Mouse (Mus musculus): ENCODE results near the gene Nus1. TPM values are rescaled to one million over a fixed set of nuclear protein-coding genes. Genes with fewer than 3 reads are reported as not detected.

Nus1 gene
- total and polyA plus RNA-seq, 2 experiments from 2014 or later = 7.2 to 11.6 TPM

GRCm38 (mm10) chr10:52416458-52416857 is 889 bp upstream of the Nus1 start:
- Histone ChIP-seq H3K4me2 (ENCODE audit: low read depth, low read length) (peak overlapping the region; percentile 60), H3K4me3 (ENCODE audit: low read depth, low read length) (peak overlapping the region; percentile 95), H3K9me3 (replicated peaks; ENCODE audit: control insufficient read depth, low read length) (no peaks in the 10 kb centered on the region), H3K4me1 (ENCODE audit: control insufficient read depth, insufficient read depth) (peaks cover 27% of the 10 kb centered on the region), H3K36me3 (replicated peaks; ENCODE audit: control insufficient read depth, insufficient read depth, low read length) (no peaks in the 10 kb centered on the region), H3K27ac (ENCODE audit: low read depth) (peak overlapping the region; percentile 62), H3K9ac (replicated peaks; ENCODE audit: low read depth, low read length) (peak overlapping the region; percentile 32; the same call in 1 of the 2 replicates), H3K27me3 (ENCODE audit: control insufficient read depth, insufficient read depth, low read length) (no peaks in the 10 kb centered on the region)
- TF ChIP-seq EP300 (IDR thresholded peaks at IDR 0.05; ENCODE audit: low read depth) (no peak), CTCF (IDR thresholded peaks at IDR 0.05; ENCODE audit: low read depth) (no peak)
- WGBS = 28% methylated on average over 2 of the region's 2 CpGs
- no peak for DNase-seq (ENCODE audit: low spot score)
- ATAC-seq (ENCODE audit: insufficient read depth, low read depth) = no peak

- H3K4me3 ChIP-seq (ENCODE audit: low read depth, low read length) = peak overlapping the region; percentile 95
- ATAC-seq (ENCODE audit: insufficient read depth, low read depth) (peak; percentile 16), DNase-seq (ENCODE audit: low spot score) (peak; percentile 44)
- H3K36me3 ChIP-seq (replicated peaks; ENCODE audit: control insufficient read depth, insufficient read depth, low read length) = no peaks in the 10 kb centered on the region
- WGBS = under 1% methylated on average over 39 of the region's 39 CpGs
- no peaks in the 10 kb centered on the region for H3K9me3 ChIP-seq (replicated peaks; ENCODE audit: control insufficient read depth, low read length)
- H3K4me1 ChIP-seq (ENCODE audit: control insufficient read depth, insufficient read depth) = peaks cover 38% of the 10 kb centered on the region
- H3K9ac ChIP-seq (replicated peaks; ENCODE audit: low read depth, low read length) = peak overlapping the region; percentile 88
- TF ChIP-seq EP300 (IDR thresholded peaks at IDR 0.05; ENCODE audit: low read depth) (no peak), CTCF (IDR thresholded peaks at IDR 0.05; ENCODE audit: low read depth) (no peak)
- H3K27me3 ChIP-seq (ENCODE audit: control insufficient read depth, insufficient read depth, low read length) = no peaks in the 10 kb centered on the region
- peak overlapping the region; percentile 68 for H3K4me2 ChIP-seq (ENCODE audit: low read depth, low read length)
- peak overlapping the region; percentile 94 for H3K27ac ChIP-seq (ENCODE audit: low read depth)
Observed at GRCm38 (mm10) chr10:52417998-52418860, 882 bp downstream of the Nus1 start.

- Histone ChIP-seq H3K36me3 (replicated peaks; ENCODE audit: control insufficient read depth, insufficient read depth, low read length) (no peaks in the 10 kb centered on the region), H3K9me3 (replicated peaks; ENCODE audit: control insufficient read depth, low read length) (no peaks in the 10 kb centered on the region), H3K4me1 (ENCODE audit: control insufficient read depth, insufficient read depth) (peaks cover 38% of the 10 kb centered on the region), H3K4me3 (ENCODE audit: low read depth, low read length) (peak overlapping the region; percentile 95), H3K27me3 (ENCODE audit: control insufficient read depth, insufficient read depth, low read length) (no peaks in the 10 kb centered on the region), H3K4me2 (ENCODE audit: low read depth, low read length) (peak overlapping the region; percentile 68), H3K27ac (ENCODE audit: low read depth) (peak overlapping the region; percentile 94), H3K9ac (replicated peaks; ENCODE audit: low read depth, low read length) (peak overlapping the region; percentile 88)
- ATAC-seq (ENCODE audit: insufficient read depth, low read depth) (no peak), DNase-seq (ENCODE audit: low spot score) (no peak)
- 14% methylated on average over 5 of the region's 5 CpGs for WGBS
- TF ChIP-seq CTCF (IDR thresholded peaks at IDR 0.05; ENCODE audit: low read depth) (no peak), EP300 (IDR thresholded peaks at IDR 0.05; ENCODE audit: low read depth) (no peak)
Observed at GRCm38 (mm10) chr10:52418931-52419330, 1.6 kb downstream of the Nus1 start.

DNA sequence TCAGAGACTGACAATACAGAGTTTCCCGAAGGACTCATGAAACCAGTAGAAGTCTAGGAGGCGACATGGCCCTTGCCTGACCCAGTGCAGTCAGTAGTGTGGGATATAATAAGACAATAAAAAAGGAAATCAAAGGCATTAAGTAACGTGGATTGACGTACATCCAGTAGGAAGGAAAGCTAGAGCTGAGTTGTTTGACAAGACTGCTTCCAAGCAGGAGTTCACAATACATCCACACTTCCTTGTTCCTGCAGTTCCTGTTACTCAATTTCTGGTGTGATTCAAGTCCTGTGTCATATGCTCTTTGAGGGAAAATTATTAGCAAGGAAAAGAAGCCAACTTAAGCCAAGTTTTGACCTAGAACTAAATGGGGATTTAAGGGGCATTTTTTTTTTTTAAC is 2.1 kb downstream of the Nus1 start:
- no peaks in the 10 kb centered on the region for H3K27me3 ChIP-seq (ENCODE audit: control insufficient read depth, insufficient read depth, low read length)
- peaks cover 38% of the 10 kb centered on the region for H3K4me1 ChIP-seq (ENCODE audit: control insufficient read depth, insufficient read depth)
- H3K4me3 ChIP-seq (ENCODE audit: low read depth, low read length) = peak overlapping the region; percentile 95
- peak overlapping the region; percentile 68 for H3K4me2 ChIP-seq (ENCODE audit: low read depth, low read length)
- TF ChIP-seq CTCF (IDR thresholded peaks at IDR 0.05; ENCODE audit: low read depth) = no peak
- 0 out of 2 replicates have a peak, but pooled peaks have one; percentile 34 for TF ChIP-seq EP300 (IDR thresholded peaks at IDR 0.05; ENCODE audit: low read depth)
- no peaks in the 10 kb centered on the region for H3K9me3 ChIP-seq (replicated peaks; ENCODE audit: control insufficient read depth, low read length)
- peak overlapping the region; percentile 88 for H3K9ac ChIP-seq (replicated peaks; ENCODE audit: low read depth, low read length)
- ATAC-seq (ENCODE audit: insufficient read depth, low read depth) = no peak
- H3K27ac ChIP-seq (ENCODE audit: low read depth) = peak overlapping the region; percentile 94
- DNase-seq (ENCODE audit: low spot score) = no peak
- 54% methylated on average over 4 of the region's 4 CpGs for WGBS
- H3K36me3 ChIP-seq (replicated peaks; ENCODE audit: control insufficient read depth, insufficient read depth, low read length) = no peaks in the 10 kb centered on the region

- H3K4me2 ChIP-seq (ENCODE audit: low read depth, low read length) = no peak overlapping the region
- no peaks in the 10 kb centered on the region for H3K9me3 ChIP-seq (replicated peaks; ENCODE audit: control insufficient read depth, low read length)
- H3K27me3 ChIP-seq (ENCODE audit: control insufficient read depth, insufficient read depth, low read length) = no peaks in the 10 kb centered on the region
- TF ChIP-seq CTCF (IDR thresholded peaks at IDR 0.05; ENCODE audit: low read depth) (no peak), EP300 (IDR thresholded peaks at IDR 0.05; ENCODE audit: low read depth) (no peak)
- no peak overlapping the region for H3K27ac ChIP-seq (ENCODE audit: low read depth)
- peaks cover 38% of the 10 kb centered on the region for H3K4me1 ChIP-seq (ENCODE audit: control insufficient read depth, insufficient read depth)
- WGBS = 94% methylated on average over 1 of the region's 1 CpGs
- H3K4me3 ChIP-seq (ENCODE audit: low read depth, low read length) = no peak overlapping the region
- ATAC-seq (ENCODE audit: insufficient read depth, low read depth) = no peak
- no peaks in the 10 kb centered on the region for H3K36me3 ChIP-seq (replicated peaks; ENCODE audit: control insufficient read depth, insufficient read depth, low read length)
- no peak for DNase-seq (ENCODE audit: low spot score)
- no peak overlapping the region for H3K9ac ChIP-seq (replicated peaks; ENCODE audit: low read depth, low read length)
Observed at GRCm38 (mm10) chr10:52420526-52420925, 3.2 kb downstream of the Nus1 start.
